Mouse (Mus musculus) myocyte (in vitro differentiated cells): ENCODE results near the gene Ntng1.

Experiments used
- E2F4 ChIP-seq: IDR thresholded peaks from one replicate; pipeline ENCODE4 v1.6.1; 2011; ENCODE audit warnings: mild to moderate bottlenecking, control low read depth, moderate library complexity; ENCODE audit not compliant: insufficient read depth
- MAX ChIP-seq: IDR thresholded peaks from one replicate; pipeline ENCODE4 v1.6.1; 2011; ENCODE audit warnings: low read depth, mild to moderate bottlenecking, control low read depth
- MYOG ChIP-seq, 3 experiments: IDR thresholded peaks; one replicate each; pipeline ENCODE4 v1.6.1; 2011; ENCODE audit warnings: control low read depth in 2 of 3, low read depth in 2 of 3, mild to moderate bottlenecking in 2 of 3; ENCODE audit not compliant: insufficient read length in 2 of 3, control insufficient read depth in 1 of 3, insufficient read depth in 1 of 3
- POLR2A ChIP-seq: IDR thresholded peaks from one replicate; pipeline ENCODE4 v1.6.1; 2011; ENCODE audit warnings: low read depth, mild to moderate bottlenecking, control low read depth, moderate library complexity; ENCODE audit not compliant: insufficient read length
- POLR2AphosphoS2 ChIP-seq: IDR thresholded peaks from one replicate; pipeline ENCODE4 v1.6.1; 2011; ENCODE audit warnings: low read depth, control low read depth; ENCODE audit not compliant: insufficient read length
- REST ChIP-seq: IDR thresholded peaks from one replicate; pipeline ENCODE4 v1.6.1; 2011; ENCODE audit warnings: mild to moderate bottlenecking, control low read depth, moderate library complexity; ENCODE audit not compliant: insufficient read depth, insufficient read length
- TCF12 ChIP-seq: IDR thresholded peaks from one replicate; pipeline ENCODE4 v1.6.1; 2011; ENCODE audit warnings: mild to moderate bottlenecking, control low read depth; ENCODE audit not compliant: poor library complexity, insufficient read depth, severe bottlenecking
- USF1 ChIP-seq: IDR thresholded peaks from one replicate; pipeline ENCODE4 v1.6.1; 2011; ENCODE audit warnings: low read depth, mild to moderate bottlenecking, control low read depth, moderate library complexity

DNA sequence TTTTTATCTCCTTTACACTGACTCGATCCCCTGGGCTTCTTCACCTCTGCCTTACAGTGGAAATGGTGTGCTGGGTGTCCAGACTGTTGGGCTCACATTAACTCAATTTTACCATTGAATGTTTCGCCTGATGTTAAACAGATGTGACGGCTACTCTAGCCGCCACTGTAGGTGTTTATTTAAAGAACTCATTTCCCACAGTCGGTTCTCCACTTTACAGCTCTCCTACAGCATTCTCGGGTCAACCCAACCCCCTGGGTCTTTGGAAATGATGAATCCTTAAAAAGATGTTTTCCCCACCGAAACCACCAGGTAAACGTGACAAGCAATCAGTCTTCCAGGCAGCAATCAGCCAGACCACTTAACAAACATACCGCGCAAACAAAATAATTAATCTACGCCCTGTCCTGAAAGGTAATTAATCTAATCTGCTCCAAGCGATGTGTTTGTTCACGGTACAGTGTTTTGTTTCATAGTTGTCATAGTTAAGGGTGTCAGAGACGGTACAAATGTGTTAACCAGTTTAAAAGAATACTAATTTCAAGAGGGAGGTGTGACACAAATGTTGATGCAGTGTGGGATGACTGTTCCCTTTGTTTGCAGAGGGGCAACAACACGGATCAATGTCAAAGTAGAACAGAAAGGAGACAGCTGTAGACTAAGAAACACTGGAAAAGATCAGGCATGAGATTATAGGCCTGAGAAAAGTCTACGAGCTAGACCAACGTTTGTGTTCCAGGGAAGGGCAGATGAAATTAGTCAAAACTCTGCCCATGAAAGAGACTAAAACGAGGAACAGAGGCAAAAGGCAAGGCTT lies 120.8 kb downstream of the Ntng1 start:
- TF ChIP-seq POLR2A (no peak), MYOG (IDR thresholded peaks at IDR 0.05; ENCODE audit: control insufficient read depth in 1 of 3, insufficient read depth in 1 of 3, insufficient read length in 2 of 3, low read depth in 2 of 3) (no peak), USF1 (no peak), E2F4 (no peak), REST (no peak), MAX (no peak), POLR2AphosphoS2 (no peak), TCF12 (no peak)
